Mouse (Mus musculus) cerebellum, adult 11 months (tissue): Measurements from ENCODE around the gene Foxj1.

Experiments
- DNase-seq: peaks from one replicate; pipeline ENCODE4 v3.0.0; 2022

Gene Foxj1

GRCm38 (mm10) chr11:116298221-116298620 is 37.0 kb downstream of the Foxj1 start:
- DNase-seq: peak; percentile 67

GRCm38 (mm10) chr11:116297017-116297416 is 38.2 kb downstream of the Foxj1 start:
- DNase-seq: no peak

GRCm38 (mm10) chr11:116296191-116296734 is 38.9 kb downstream of the Foxj1 start:
- DNase-seq: no peak

- no peak for DNase-seq
Observed at GRCm38 (mm10) chr11:116294319-116294718, 40.9 kb downstream of the Foxj1 start.

GRCm38 (mm10) chr11:116293538-116294137 is 41.6 kb downstream of the Foxj1 start:
- no peak for DNase-seq

GRCm38 (mm10) chr11:116292401-116292800 is 42.8 kb downstream of the Foxj1 start:
- no peak for DNase-seq

GRCm38 (mm10) chr11:116290556-116290955 is 44.6 kb downstream of the Foxj1 start:
- no peak for DNase-seq

- DNase-seq: no peak
Observed at GRCm38 (mm10) chr11:116287351-116287750, 47.8 kb downstream of the Foxj1 start.

- no peak for DNase-seq
Observed at GRCm38 (mm10) chr11:116285770-116286191, 49.4 kb downstream of the Foxj1 start.

- DNase-seq: no peak
Observed at GRCm38 (mm10) chr11:116283982-116284381, 51.2 kb downstream of the Foxj1 start.

- DNase-seq: no peak
Observed at GRCm38 (mm10) chr11:116282912-116283521, 52.2 kb downstream of the Foxj1 start.

- DNase-seq: no peak
Observed at GRCm38 (mm10) chr11:116282089-116282488, 53.1 kb downstream of the Foxj1 start.

GRCm38 (mm10) chr11:116281671-116282070 is 53.5 kb downstream of the Foxj1 start:
- no peak for DNase-seq

GRCm38 (mm10) chr11:116280751-116281663 is 54.2 kb downstream of the Foxj1 start, which contains the start of gene Galr2:
Gene Galr2, plus strand, starts transcription at chr11:116280939.
- DNase-seq: no peak
